In the genomic region with DNA sequence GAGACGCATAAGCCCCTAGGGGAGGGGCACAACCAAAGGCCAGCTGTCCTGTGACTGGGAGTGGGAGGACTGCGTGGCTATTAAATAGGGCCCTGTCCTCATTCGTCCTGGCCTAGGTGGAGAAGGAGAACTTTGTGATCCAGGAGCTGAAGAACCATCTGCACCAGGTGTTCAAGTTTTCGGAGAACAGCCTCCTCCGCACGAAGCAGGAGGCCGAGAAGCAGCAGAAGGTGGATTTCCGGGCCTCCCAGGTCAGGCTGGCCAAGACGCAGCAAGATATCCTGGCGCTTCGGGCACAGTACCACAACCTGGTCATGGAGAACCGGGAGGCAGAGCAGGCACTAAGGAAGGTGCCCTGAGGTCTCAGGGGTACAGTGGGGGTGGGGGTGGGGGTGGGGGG, we compare ENCODE assay signal across 16 mouse cellular contexts. TPM values are rescaled to one million over a fixed set of nuclear protein-coding genes. Genes with fewer than 3 reads are reported as not detected.
"Had no signal": no experiment of that assay in that cellular context is flagged by ENCODE, and none has a peak within 500 bp of the region (broad histone marks: within the 10 kb centered on the region; RNA-seq: fewer than 3 reads in every experiment).

No protein-coding gene starts in this region.

- H3K9me3 ChIP-seq: limb, embryonic 15.5 days; liver, embryonic 12.5 days; megakaryocyte, embryonic 14.5 days; midbrain, embryonic 12.5 days had no signal

- H3K4me3 ChIP-seq: limb, embryonic 15.5 days; liver, embryonic 12.5 days; megakaryocyte, embryonic 14.5 days; midbrain, embryonic 12.5 days had no signal

- H3K36me3 ChIP-seq: limb, embryonic 15.5 days; liver, embryonic 12.5 days; midbrain, embryonic 12.5 days had no signal

- DNase-seq: kidney, postnatal 36 days; layer of hippocampus, adult 9-11 months; layer of hippocampus, postnatal 36 days; lung, embryonic 14.5 days; lung, postnatal 10 days; right cerebral cortex, adult 18-20 months; thymus, postnatal 4 days had no signal

- H3K27ac ChIP-seq: kidney, postnatal 0 days; limb, embryonic 15.5 days; macrophage; midbrain, embryonic 12.5 days; stomach, postnatal 0 days had no signal

- H3K27me3 ChIP-seq: limb, embryonic 15.5 days; liver, embryonic 12.5 days; midbrain, embryonic 12.5 days had no signal

RNA-seq across cellular contexts. Expression of gene Cfap73, which starts 31.8 kb away (rescaled TPM):
- polyA plus RNA-seq: kidney, postnatal 0 days; limb, embryonic 11.5 days; limb, embryonic 15.5 days; liver, embryonic 12.5 days; liver, embryonic 16.5 days; lung, embryonic 14.5 days; macrophage; midbrain, embryonic 12.5 days had no signal
